Mouse (Mus musculus) small intestine, adult 2 months (tissue): ENCODE measurements at regions not wholly inside any gene's neighbourhood (a gene's known extent, or its start where the extent isn't known, plus 50 kb on each side); places are given as distances from the start of the nearest gene placed in this dataset.

ENCODE experiments used
- CTCF ChIP-seq: fragments of 200-500 bp; IDR thresholded peaks from 2 replicates; pipeline ENCODE4 v1.5.1; 2012; ENCODE audit warnings: low read depth, mild to moderate bottlenecking, control low read depth, inconsistent platforms, low read length, moderate library complexity, mixed read lengths; ENCODE audit not compliant: insufficient replicate concordance, insufficient read length; ENCODE audit errors: extremely low read depth
- POLR2A ChIP-seq: fragments of 200-500 bp; IDR thresholded peaks from 2 replicates; pipeline ENCODE4 v1.6.1; 2012; ENCODE audit warnings: low read depth, mild to moderate bottlenecking, control low read depth, inconsistent platforms, low read length, moderate library complexity

DNA sequence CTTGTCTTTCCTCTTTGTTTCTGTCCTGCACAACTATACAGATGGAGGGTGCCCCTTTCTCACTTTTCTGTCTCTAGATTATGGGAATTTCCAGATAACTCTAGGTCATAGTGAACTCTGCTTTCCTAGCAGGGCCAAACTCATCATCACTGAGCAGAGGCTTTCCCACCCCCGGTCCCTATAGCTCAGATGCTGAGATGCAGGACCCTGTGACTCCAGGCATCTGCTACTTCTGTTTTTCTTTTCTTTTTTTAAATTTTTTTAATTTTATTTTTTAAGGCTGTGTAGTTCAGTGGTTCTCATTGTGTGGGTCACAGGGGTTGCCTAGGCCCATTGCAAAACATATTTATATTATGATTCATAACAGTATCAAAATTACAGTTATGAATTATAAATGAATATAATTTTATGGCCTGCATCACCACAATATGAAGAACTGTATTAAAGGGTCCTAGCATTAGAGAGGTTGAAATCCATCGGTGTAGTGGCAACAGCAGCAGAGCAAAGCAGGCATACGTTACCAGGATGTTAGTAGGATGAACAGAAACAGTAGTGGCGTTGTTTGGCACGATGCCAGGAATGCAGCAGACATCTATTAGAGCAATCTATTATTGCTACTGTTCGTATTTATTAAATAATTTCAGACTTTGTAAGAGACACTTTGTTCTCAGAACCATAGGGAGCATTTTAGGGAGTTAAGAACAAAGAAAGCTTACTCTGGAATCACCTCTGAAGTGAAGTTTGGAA is 343.8 kb downstream of the Edem1 start:
- TF ChIP-seq POLR2A (no peak), CTCF (no peak)
